Mouse (Mus musculus): Measurements from ENCODE around the gene Il5ra. TPM values are rescaled to one million over a fixed set of nuclear protein-coding genes. Genes with fewer than 3 reads are reported as not detected.

The Il5ra gene
- not detected for polyA plus RNA-seq (2017; shearing (Covaris generic))

GRCm38 (mm10) chr6:106748887-106749388 lies at the start of gene Il5ra:
Il5ra (minus strand) TSS chr6:106749037.

GRCm38 (mm10) chr6:106768640-106769289 lies 19.9 kb upstream of the Il5ra start, which contains the start of gene Trnt1:
Trnt1 (plus strand) TSS chr6:106769120.

Other genes starting within 250 kb of the Il5ra start
- gene Trnt1, start 20.1 kb upstream of the Il5ra start, polyA plus RNA-seq (2017; shearing (Covaris generic)) = 80.1 TPM
- 148 TPM for gene Crbn, start 51.0 kb upstream of the Il5ra start, polyA plus RNA-seq (2017; shearing (Covaris generic))